Mouse (Mus musculus): Measurements from ENCODE around the gene Fmr1.
"Not testable (repeated sequence)": the region's sequence is repeated elsewhere in the genome, so short reads cannot be mapped to it uniquely, and the experiment has no call there.

Gene Fmr1

DNA sequence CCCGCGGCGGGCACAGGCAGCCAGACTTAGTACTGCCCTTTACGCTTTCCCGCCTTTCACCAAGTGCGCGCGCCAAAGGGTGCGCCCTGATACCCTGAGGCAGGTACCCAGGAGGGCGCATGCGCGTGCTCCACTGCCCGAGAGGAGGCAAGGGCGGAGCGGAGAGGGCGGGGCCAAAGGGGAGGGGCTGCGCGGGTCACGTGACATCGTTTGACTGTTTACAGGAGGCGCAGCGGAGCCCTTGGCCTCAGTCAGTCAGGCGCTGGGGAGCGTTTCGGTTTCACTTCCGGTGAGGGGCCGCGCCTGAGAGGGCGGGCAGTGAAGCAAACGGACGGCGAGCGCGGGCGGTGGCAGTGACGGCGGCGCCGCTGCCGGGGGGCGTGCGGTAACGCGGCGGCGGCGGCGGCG lies at the start of gene Fmr1:
Gene Fmr1 (plus strand): TSS at position 209 of the 408 bp plus-strand sequence.
- peak; percentile 95 to 98 for DNase-seq

GRCm38 (mm10) chrX:68641603-68642002 lies 36.7 kb upstream of the Fmr1 start:
- DNase-seq, result no peak

DNA sequence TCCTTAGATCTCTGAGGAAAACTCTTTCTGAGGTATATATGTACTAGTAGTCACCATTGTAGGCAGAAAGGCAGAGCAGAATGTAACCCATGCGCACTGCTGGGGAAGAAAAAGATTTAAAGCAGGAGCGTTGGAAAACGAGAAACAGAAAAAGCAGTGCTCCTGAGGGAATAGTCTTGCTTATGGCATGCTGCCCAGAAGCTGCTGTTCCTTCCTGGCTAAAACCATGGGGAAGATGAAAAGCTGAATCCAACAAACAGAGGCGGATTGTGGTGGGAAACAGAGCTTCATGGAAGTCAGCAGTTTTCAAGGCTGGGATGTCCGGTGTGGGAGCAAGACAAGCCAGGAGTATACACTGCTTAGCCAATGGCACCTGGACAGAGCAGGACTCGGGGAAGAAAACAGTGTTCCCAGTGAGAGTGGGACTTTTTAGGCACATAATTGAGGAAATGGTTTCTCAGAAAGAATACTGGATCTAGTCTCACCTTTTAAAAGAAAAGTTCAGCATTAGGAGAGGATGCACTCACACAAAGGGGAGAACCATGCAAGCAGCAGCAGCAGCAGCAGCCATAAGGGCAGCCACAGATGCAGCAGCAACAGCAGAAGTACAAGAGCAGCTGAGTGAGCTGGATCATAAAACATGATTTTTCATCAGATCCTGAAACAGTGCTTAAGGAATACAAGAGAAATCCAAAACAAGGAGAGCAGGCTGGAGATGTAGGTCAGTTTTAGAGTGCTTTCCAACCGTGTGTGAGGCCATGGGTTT lies 33.0 kb upstream of the Fmr1 start:
- DNase-seq, result peak in 1 of 2 experiments; percentile 11

- peak in 1 of 2 experiments; percentile 3 for DNase-seq
Measured at GRCm38 (mm10) chrX:68677508-68677907, 833 bp upstream of the Fmr1 start.

DNA sequence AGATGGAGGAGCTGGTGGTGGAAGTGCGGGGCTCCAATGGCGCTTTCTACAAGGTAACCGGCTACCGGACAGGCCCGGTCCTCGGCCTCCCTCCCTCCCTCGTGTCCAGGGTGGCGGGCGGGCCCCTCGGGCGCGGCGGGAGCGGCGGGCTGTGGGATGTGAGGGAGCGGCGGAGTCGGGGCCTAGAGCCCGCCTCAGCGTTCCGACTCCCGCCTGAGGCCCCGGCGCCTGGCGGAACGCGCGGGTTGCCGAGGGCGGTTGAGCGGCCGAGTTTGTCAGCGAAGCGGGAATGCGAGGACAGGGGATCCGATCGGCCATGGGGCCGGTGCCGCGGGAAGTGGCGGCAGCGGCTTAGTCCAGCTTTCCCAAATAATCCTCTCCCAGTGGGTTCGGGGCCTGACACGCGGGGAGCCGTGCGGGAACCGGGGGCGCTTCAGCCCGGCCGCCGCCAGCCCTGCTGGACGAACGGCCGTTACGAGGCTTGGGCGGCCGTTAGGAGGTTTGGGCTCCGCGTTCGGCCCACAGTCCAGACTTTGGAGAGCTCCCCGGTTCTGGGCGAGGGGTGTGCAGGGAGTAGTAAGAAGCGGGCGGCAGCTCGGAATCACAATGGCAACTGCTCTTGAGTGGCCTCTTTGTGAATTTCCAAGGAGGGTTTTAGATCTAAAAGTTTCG lies 610 bp downstream of the Fmr1 start:
- DNase-seq, result no peak

DNA sequence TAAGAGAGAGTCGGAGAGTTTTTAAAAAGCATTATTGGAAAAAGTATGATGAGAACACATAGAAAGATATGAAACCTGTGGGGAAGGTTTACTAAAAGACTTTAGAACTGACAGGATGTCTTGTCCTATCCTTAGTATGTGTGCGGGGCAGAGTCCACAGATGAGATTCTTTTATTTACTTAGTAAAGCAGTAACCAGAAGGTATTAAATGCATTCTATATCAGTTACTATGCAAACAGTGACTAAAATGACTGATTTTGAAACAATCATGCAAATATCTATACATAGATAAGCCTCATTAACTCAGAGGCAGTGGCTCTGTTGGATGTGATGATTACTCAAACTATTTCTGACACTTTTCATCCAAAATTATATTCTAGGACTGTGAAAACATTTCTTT lies 6.4 kb downstream of the Fmr1 start:
- no peak for DNase-seq

DNA sequence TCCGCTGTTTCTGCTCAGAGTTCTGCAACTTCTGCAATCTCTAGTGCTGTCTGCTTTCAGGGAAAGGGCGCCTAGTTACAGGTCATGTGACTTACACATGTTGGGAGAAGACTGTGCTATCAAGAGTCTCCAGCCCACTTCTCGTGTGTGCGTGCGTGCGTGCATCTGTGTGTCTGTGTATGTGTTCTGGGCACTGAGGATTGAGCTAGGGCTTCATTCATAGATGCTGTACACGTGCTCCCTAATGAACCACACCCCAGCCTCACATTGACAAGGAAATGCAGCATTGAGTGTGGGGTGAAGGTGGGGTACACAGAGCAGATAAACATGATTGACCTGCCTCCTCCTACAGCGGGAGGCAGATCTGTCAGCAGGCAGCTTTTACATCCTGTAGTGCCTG lies 13.6 kb downstream of the Fmr1 start:
- not testable (repeated sequence) for DNase-seq

- no peak for DNase-seq
Measured at GRCm38 (mm10) chrX:68736902-68737301, 58.6 kb downstream of the Fmr1 start.

- no peak for DNase-seq
Measured at GRCm38 (mm10) chrX:68740088-68740487, 61.7 kb downstream of the Fmr1 start.

GRCm38 (mm10) chrX:68761606-68762005 lies 83.3 kb downstream of the Fmr1 start, which contains the start of gene Fmr1nb:
Gene Fmr1nb (plus strand): TSS chrX:68761839.
- no peak for DNase-seq
